Mouse (Mus musculus): Measurements from ENCODE around the gene Zfp13.
A peak's percentile ranks its signal among the peaks of the same experiment; 100 is the strongest.
"Not testable (repeated sequence)": the region's sequence is repeated elsewhere in the genome, so short reads cannot be mapped to it uniquely, and the experiment has no call there.

Gene Zfp13

GRCm38 (mm10) chr17:23598582-23599552 lies at the start of gene Zfp13:
Gene Zfp13 (minus strand): TSS chr17:23599487.
- DNase-seq (ENCODE audit: low spot score) = peak; percentile 66

- no peak for DNase-seq (ENCODE audit: low spot score)
Measured at GRCm38 (mm10) chr17:23645894-23646293, 46.6 kb upstream of the Zfp13 start.

- no peak for DNase-seq (ENCODE audit: low spot score)
Measured at GRCm38 (mm10) chr17:23644613-23645495, 45.6 kb upstream of the Zfp13 start, which contains the start of gene Mmp25. Gene Mmp25 (minus strand): TSS chr17:23645277.

GRCm38 (mm10) chr17:23631241-23631640 lies 32.0 kb upstream of the Zfp13 start:
- no peak for DNase-seq (ENCODE audit: low spot score)

- DNase-seq (ENCODE audit: low spot score) = peak; percentile 65
Measured at GRCm38 (mm10) chr17:23630195-23631020, 31.1 kb upstream of the Zfp13 start.

GRCm38 (mm10) chr17:23627813-23628212 lies 28.5 kb upstream of the Zfp13 start:
- no peak for DNase-seq (ENCODE audit: low spot score)

- no peak for DNase-seq (ENCODE audit: low spot score)
Measured at GRCm38 (mm10) chr17:23620351-23620750, 21.1 kb upstream of the Zfp13 start.

- no peak for DNase-seq (ENCODE audit: low spot score)
Measured at GRCm38 (mm10) chr17:23617087-23617486, 17.8 kb upstream of the Zfp13 start.

GRCm38 (mm10) chr17:23610361-23610800 lies 11.1 kb upstream of the Zfp13 start:
- DNase-seq (ENCODE audit: low spot score) = no peak

- DNase-seq (ENCODE audit: low spot score) = no peak
Measured at GRCm38 (mm10) chr17:23609612-23610011, 10.3 kb upstream of the Zfp13 start.

GRCm38 (mm10) chr17:23605220-23605619 lies 5.9 kb upstream of the Zfp13 start:
- DNase-seq (ENCODE audit: low spot score) = no peak

GRCm38 (mm10) chr17:23604394-23604793 lies 5.1 kb upstream of the Zfp13 start:
- DNase-seq (ENCODE audit: low spot score) = no peak

- no peak for DNase-seq (ENCODE audit: low spot score)
Measured at GRCm38 (mm10) chr17:23603542-23603941, 4.3 kb upstream of the Zfp13 start.

- no peak for DNase-seq (ENCODE audit: low spot score)
Measured at GRCm38 (mm10) chr17:23603077-23603476, 3.8 kb upstream of the Zfp13 start.

GRCm38 (mm10) chr17:23601836-23602585 lies 2.7 kb upstream of the Zfp13 start:
- DNase-seq (ENCODE audit: low spot score) = no peak

- no peak for DNase-seq (ENCODE audit: low spot score)
Measured at GRCm38 (mm10) chr17:23600641-23601622, 1.6 kb upstream of the Zfp13 start, which contains the start of gene Zscan10. Gene Zscan10 (plus strand): TSS chr17:23600856.

GRCm38 (mm10) chr17:23599605-23600063 lies 347 bp upstream of the Zfp13 start:
- DNase-seq (ENCODE audit: low spot score) = no peak

- not testable (repeated sequence) for DNase-seq (ENCODE audit: low spot score)
Measured at GRCm38 (mm10) chr17:23595139-23595538, 4.1 kb downstream of the Zfp13 start.

GRCm38 (mm10) chr17:23592926-23593300 lies 6.4 kb downstream of the Zfp13 start:
- no peak for DNase-seq (ENCODE audit: low spot score)
